Mouse (Mus musculus): Measurements from ENCODE around the gene Mrpl52.

Mrpl52 gene

DNA sequence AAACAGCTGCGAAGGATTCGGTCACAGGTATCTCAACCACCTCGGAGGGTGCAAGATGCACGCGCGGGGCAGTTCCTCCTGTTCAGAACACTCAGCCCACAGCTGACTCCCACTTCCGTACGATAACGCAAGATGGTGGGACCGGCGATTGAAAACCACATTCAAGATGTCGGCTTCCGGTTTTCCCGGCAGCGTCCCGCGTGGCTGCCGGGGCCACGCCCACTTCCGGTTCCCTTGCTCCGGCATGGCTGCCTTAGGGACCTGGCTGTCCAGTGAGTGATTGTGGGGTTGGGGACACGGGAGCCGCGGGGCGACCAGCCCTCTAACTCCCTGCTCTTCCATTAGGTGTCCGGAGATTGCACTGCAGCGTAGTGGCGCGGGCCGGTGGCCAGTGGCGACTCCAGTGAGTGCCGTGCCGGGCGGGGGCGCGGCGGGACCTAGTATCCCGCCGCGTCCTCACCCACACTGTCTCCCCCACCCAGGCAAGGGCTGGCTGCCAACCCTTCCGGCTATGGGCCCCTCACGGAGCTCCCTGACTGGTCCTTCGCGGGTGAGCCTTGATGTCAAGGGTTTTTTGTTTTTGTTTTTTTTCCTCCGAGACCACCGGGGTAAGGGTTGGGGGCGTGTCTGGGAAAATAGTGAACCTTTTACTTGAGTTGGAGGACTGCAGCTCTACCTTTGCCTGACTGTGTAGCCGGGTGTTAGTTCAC lies at the start of gene Mrpl52:
Gene Mrpl52 (plus strand): TSS at position 221 of the 710 bp plus-strand sequence.
- peak; percentile 90 for DNase-seq (ENCODE audit: low spot score)

DNA sequence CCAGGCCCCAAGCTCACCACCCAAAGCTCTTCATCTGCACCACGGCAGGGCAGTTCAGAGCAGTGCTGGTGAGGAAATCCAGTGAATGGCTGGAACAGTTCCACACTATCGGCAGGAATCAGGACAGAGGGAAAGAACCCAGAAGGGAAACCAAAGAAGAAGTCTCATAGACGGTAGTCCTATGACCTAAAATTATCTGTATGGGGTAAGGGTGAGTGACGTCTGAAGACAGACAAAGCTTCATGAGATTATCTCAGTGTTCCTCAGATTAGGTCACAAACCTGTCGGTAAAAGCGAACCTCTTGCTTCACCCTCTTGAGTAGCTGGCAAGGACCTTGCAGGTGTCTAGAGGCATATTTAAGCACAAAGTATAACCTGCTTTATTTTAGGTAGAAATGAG lies 49.5 kb upstream of the Mrpl52 start:
- no peak for DNase-seq (ENCODE audit: low spot score)

DNA sequence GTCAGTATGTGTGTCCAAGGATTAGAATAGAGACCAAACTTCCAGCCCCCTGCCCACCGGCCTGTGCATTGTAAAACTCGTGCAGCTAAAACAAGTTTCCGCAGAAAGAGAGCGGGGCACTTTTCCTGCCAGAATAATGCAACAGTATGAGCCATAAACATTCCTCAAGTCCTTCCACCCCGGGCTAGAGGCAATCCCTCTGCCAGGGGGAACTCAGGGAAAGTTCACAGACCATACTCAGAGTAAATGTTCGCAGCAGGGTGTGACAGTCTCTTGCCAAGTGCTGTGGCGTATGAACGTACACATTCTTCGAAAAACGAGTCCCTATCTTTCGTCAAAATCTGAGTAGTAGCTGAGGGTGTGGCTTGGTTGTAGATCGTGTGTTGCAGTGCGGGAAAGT lies 47.1 kb upstream of the Mrpl52 start:
- DNase-seq (ENCODE audit: low spot score), result no peak

DNA sequence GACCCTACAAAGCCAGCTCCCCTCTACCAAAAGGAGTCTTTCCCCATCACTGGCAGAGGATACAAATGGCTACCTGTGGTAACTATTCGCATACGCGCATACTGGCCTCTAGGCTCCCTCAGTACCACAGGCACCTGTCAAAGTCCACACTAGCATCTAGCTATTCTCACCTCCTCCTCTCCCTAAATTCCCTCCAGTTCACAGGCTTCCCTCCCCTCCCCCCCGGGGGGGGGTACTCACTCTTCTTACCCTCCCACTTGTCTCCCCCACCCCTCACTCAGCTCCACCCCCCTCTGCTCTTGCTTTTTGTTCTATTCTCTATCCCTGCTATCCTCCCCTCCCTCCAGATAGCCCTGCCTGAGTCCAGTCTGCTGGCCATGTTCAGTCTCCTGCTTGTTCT lies 46.1 kb upstream of the Mrpl52 start:
- DNase-seq (ENCODE audit: low spot score), result no peak

DNA sequence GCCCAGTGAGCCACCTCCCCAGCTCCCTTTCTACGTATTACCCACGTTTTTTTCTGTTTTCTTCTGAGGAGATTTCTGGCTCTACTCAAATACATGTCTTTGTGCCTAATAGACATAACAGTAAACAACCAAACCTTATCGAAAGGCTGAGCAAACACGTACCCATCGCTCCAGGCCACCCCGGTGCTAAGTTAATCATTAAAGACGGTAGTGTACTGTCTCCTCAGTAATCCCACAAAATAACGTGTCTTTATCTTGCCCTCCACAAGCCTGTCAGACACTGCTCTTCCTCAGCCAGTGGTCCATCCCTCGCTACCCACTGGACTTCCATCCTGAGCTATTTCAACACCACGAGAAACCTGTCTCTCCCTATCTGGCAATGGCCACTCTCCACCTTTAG lies 44.9 kb upstream of the Mrpl52 start:
- DNase-seq (ENCODE audit: low spot score), result no peak

DNA sequence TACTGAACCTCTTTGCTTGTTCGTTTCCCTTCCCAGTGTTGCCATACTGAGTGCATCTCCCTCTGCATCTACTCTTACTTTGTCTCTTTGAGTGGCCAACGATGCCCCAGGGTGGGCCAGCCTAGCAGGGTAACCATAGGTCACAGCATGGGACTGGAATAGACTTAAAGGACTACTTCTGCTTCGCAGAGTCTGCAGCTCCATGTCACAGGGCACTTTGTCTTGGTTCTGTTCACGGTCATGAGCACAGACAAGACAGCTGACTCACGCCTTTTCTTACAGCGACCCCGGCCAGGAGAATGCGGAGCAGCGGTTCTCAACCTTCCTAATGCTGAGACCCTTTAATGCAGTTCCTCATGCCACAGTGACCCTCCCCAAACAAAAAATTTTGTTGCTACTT lies 44.1 kb upstream of the Mrpl52 start:
- DNase-seq (ENCODE audit: low spot score), result no peak

DNA sequence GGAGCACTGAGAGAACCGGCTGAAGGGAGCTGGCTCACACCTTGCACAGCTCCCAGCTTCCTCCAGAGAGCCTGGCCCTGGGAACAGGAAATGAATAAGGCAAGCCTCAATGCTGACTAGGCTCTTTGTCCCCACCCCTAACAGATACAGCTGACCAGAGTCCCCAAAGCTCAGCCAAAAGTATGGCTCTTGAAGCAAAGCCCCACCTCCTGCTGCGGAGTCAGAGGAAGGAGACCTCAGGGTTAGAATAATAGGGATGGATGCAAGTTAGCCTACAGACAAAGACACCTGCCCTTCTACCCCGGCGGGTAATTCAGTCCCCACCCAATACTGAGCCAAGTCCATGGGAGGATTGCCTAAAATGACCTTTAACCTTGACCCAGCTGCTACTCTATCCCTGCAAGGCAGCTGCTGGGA lies 43.3 kb upstream of the Mrpl52 start:
- DNase-seq (ENCODE audit: low spot score), result no peak

DNA sequence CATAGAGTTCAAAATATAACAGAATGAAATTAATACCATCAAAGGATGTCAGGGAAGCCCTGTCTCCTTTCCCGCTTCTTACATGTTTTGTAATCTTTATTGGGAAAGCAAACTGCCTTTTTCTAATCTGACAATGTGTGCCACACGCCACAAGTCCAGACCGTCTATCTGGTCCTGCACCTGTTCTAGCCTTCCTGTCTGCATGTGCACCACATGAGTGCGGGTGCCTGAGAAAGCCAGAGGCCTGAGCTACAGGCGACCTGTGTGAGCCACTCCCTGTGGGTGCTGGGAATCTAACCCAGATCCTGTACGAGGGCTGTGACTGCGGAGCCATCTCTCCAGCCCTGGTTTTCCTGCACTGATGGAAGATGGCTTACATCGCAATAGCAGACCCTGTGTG lies 42.3 kb upstream of the Mrpl52 start:
- DNase-seq (ENCODE audit: low spot score), result no peak

DNA sequence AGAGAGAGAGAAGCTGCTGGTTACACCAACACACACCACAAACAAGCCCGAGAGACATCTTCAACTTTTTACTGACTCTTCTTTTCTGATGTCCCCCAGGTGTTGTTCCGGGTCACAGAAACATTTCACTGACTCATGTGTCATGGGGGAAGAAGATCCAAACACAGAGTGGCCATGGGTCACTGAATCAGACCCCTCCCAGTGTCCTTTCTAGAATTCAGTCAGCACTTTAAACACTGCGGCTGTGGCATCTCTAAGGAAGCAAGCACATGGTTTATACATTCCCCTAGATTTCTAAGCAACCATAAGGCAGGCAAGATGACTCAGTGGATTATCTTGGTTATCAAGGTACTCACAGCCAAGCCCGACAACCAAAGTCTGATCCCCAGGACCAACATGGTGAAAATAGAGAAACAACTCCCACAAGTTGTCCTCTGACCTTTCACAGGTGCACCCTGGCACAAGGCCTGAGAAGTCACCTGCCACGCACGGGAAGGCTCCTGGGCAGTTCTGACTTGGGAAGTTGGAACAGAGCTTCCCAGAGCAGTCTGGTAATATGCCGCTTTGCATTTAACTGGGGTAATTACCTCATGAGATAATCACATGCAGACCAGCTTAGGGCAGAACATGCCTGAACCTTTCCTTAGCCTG lies 40.6 kb upstream of the Mrpl52 start:
- no peak for DNase-seq (ENCODE audit: low spot score)

DNA sequence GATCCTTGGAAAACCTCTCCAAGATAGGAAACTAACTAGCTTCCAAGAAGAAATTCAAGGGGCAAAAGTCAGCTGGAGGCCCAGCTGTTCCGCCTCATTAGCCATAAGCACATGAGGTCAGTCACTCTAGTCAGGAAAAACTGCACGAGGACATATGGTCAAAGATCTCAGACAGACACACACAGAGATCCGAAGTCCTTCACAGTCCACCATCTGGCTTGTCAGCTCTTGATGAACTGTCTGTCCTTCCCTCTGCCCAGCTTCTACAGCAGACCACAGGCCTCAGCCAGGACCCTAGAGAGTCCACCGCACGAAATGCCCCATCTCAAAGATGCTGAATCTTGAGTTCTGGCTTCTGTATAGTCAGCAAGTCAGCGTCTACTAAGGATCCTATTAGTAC lies 39.2 kb upstream of the Mrpl52 start:
- DNase-seq (ENCODE audit: low spot score), result no peak

DNA sequence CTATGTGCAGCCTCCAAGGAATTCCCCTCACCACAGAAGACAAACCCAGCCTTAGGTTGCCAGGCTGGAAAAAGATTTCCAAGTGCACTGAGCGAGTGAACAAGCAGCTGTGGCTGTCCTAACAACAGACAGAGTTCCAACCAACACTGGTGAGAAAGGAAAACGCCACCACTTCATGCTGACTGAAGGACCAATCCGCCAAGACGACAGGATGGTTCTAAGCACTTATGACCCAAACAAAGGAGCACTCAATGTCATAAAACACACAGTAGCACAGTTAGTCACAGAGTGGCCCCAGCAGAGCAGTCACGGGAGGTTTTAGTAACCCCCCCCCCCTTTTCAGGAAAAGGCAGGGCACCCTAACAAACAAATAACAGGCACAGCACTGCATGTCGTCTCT lies 35.9 kb upstream of the Mrpl52 start:
- DNase-seq (ENCODE audit: low spot score), result no peak

DNA sequence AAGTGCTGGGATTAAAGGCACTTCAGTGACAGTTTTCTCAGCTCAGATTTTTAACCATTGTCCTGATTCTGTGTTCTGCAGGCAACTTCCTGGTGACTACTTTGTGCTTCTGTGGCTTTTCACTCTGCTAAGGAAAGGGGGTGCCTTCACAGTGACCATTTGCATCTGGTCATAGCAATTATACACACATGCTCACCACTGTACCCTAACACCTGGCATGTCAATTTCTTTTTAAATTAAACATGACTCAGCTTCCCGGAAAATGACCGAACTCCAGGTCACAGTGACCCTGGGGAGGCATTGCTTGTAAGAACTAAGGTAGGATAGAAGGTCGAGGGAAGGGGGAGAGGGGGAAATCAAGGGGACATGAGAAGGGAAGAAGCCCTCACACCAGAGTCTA lies 32.9 kb upstream of the Mrpl52 start:
- no peak for DNase-seq (ENCODE audit: low spot score)

DNA sequence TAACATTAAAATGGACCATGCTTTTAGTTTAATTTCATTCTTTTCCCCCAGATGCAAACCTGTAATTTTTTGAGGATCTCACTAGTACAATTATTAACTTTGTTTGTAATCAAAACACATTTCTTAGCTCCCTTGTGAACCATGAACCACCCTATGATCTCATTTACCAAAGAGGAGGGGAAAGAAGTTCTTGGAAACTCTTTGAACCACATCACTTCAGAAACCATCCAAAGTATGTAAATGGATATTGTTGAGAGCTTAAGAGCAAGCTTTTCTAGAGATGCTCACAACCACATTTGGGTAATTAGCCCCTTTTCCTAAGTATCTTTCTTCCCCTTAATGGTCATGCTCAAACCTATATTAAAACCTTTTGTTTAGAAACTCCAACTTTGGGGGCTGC lies 32.4 kb upstream of the Mrpl52 start:
- DNase-seq (ENCODE audit: low spot score), result no peak

DNA sequence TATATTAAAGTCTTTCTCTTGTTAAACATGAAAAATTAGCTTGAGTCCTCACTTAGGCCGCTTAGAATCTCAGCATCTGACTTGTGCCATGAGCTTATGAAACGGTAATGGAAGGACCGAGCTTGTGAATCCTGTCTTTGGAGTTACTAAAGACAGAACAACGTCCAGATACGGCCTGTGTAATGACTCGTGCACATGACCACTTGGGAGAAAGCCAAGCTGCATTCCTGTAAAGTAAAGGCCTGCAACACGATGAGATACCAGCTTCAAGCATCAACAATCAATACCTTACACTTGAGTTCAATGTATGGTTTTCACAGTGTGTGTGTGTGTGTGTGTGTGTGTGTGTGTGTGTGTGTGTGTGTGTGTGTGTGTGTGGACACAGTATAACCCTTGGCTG lies 30.0 kb upstream of the Mrpl52 start:
- no peak for DNase-seq (ENCODE audit: low spot score)

DNA sequence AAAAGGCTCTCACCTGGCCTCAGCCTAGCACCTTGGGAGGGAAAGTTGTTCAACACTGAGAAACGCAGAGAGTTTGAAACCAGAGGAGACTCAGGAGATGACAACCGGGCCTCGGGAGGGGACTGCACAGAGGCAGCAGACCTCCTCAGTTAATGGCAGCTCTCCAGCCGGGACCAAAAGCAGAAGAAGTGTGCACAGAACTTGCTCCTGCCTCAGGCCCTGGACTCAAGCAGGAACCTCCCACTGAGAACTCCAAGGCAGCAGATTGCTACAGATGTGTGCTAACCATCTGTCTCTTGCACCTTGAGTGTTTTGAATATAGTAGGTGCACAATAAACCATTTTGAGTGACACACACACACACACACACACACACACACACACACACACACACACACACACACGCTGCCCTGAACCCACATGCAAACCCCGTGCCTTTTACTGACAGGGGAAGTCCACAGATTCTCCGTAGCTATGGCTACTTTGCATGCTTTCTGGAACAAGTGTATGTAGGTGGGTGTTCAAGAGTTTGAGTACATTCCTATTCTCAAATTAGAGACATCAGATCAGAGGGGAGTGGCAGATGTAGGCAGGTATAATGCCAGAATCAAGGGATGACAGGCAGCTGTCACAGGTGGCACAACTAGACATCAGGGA lies 28.7 kb upstream of the Mrpl52 start:
- no peak for DNase-seq (ENCODE audit: low spot score)

DNA sequence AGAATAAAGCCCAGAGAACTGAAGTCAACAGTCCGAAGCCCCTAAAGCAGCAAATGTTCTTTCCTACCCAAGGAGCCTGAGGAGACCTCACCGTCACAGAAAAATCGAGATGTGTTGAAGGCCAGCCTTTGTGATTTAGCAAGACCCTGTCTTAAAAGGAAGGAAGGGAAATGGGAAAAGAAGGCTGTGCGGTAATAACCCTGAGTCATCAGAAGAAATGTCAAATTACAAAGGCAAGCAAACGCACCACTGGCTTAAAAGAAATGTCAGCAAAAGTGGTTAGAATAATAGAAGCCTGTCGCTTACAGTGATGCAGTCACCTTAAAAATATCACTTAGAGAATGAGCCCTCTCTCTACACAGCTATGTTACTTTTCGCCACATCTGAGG lies 28.2 kb upstream of the Mrpl52 start:
- no peak for DNase-seq (ENCODE audit: low spot score)

DNA sequence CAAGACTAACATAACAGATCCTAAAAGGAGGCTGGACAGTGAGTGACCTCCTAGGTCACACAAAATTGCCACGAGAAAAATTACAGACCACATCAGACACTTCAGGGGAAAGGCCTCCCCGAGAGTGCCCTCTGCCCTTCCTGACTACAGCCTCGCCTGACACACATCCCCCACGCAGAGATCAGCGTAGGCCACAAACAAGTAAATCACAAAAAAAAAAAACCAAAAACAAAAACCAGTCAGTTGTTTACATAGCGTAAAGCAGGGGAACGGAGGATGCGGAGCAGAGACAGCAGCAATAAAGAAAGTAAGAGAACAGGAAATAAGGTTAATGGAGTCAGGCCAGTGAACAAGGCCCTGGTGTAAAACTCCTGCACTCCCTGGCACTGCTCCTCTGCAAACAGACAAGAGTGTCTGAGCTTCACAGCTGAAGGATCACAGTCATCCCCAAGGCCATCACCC lies 27.8 kb upstream of the Mrpl52 start:
- no peak for DNase-seq (ENCODE audit: low spot score)

DNA sequence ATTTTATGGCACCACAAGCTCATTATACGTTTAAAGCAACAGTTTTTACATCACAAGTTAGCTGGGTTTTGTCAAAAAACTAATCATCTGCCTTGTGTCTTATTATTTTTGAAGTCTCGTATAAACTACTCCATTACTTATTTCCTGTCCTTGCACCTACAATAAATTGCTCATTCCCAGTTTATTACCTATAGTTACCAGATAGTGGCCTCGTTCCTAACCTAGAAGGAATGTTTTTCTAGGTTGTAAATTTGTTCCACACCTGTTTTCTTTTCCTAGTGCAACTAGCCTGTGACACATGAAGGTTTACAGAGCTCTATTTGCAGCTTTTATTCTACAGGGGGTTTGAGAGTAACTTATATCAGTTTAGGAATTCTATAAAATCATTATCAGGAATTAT lies 25.0 kb upstream of the Mrpl52 start:
- DNase-seq (ENCODE audit: low spot score), result no peak

DNA sequence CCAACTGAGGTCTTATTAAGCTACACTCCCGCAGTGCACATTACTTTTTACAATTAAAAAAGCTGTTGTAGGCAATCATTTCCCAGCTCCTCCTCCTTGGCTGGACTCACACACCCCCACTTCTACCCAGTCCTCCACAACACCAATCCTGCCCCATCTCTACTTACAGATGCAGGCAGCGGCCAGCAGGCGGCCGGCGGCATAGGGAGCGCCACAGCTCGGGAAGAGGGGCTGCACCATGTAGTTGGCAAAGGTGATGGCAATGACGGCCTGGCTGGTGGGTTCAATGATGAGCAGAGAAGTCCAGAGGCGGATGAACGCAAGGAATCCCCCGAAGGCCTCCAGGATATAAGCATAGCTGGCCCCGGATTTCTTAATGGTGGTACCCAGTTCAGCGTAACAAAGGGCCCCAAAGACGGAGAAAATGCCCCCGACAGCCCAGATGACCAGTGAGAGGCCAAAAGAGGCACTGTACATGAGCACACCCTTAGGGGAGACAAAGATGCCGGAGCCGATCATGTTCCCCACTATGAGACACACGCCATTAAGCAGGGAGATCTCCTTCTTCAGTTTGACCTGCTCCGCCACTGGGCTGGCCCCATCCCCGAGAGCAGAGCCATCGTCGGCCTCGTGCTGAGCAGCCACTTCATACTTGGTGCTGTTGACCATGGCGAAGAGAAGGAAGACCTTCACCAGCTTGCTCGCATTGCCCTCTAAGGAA lies 18.2 kb upstream of the Mrpl52 start:
- no peak for DNase-seq (ENCODE audit: low spot score)

DNA sequence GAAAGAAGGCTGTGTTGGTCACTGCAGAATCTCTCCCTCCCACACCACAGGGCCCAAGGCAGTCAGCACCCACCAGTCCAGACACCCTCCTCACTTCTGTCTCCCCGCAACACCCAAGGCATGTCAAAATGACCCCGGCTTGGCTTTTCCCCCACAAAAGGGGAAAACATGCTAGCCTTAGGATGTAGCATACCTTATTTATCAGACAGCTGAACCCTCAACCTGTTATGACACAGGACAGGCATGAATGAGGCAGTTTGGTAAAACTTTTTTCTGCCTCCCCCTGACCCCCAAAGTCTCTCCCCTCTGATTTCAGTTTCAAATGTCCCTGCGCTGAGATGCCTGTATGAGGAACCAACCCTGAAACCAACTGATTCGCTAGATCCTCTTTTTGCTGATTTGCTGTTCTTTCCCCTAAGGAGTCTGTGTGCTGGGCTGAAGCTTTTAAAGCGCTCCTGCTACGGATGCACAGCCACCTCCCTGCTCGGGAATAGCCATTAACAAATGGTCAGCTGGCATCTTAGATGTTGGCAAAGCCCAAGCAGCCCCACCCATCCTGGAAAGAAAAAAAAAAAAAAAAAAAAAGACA lies 17.6 kb upstream of the Mrpl52 start:
- DNase-seq (ENCODE audit: low spot score), result no peak

DNA sequence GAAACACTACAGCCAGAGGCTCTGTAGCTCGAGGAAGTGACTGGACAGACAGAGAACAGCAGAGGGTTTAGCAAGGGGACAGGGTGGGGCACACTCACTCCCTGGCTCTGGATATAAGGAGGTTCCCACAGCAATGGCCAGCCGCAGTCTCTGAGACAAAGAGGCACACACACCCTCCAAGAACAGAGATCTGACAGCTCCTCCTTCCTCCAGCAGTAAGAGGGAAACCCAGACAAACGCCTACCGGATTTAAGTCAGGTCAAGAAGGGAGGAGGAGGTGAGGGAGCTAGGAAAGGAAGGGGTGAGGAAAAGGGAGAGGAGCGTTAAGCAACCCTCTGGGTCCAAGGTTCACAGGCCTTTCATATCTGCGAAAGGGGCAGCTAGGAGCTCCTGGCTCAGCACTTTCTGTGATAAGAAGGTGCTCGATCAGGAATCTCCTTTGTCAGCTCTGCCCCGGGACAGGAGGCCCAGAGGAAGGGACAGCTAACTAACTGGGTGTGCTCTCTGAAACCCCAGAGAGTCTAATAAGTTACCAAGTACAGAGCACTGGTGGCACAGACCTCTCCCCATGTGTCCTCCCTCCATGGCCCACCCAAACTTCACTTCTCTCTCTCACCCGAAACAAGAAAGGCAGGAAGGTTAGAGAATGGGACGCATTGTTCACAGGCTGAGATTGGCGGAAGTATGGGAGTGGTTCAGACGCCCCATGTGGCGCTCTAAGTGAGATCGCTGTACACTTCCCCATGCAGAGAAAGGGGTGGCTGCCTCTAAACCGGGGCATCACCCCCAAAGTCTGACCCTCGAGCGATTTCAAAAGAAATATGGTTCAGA lies 16.5 kb upstream of the Mrpl52 start:
- DNase-seq (ENCODE audit: low spot score), result no peak

Data from ovary, postnatal 14 days (tissue).